Mouse (Mus musculus) liver, embryonic 13.5 days (tissue): ENCODE results near the gene Slc17a4. TPM values are rescaled to one million over a fixed set of nuclear protein-coding genes. Genes with fewer than 3 reads are reported as not detected.

ENCODE experiments used
- ATAC-seq: fragments of 200-750 bp; cut with Nextera tagmentation; 2 replicates; pipeline ENCODE4 v1.8.0; 2017; ENCODE audit warnings: low read depth, mild to moderate bottlenecking, moderate number of reproducible peaks, moderate library complexity
- DNase-seq: peaks from one replicate; pipeline ENCODE4 v3.0.0; 2022
- H3K27ac ChIP-seq: fragments of 300-500 bp; sonication (generic); 2 replicates; pipeline ENCODE4 v1.5.1; 2015; ENCODE audit warnings: moderate library complexity, mild to moderate bottlenecking, inconsistent platforms
- H3K27me3 ChIP-seq: fragments of 300-500 bp; sonication (generic); 2 replicates; pipeline ENCODE4 v1.6.1; 2015; ENCODE audit warnings: mild to moderate bottlenecking, inconsistent platforms
- H3K36me3 ChIP-seq: fragments of 300-500 bp; sonication (generic); 2 replicates; pipeline ENCODE4 v1.6.1; 2015; ENCODE audit warnings: mild to moderate bottlenecking, inconsistent platforms
- H3K4me1 ChIP-seq: fragments of 300-500 bp; sonication (generic); replicated peaks from 2 replicates; pipeline ENCODE4 v1.6.1; 2015; ENCODE audit warnings: inconsistent platforms
- H3K4me2 ChIP-seq: fragments of 300-500 bp; sonication (generic); 2 replicates; pipeline ENCODE4 v1.6.1; 2015; ENCODE audit warnings: inconsistent platforms, mild to moderate bottlenecking, moderate library complexity
- H3K4me3 ChIP-seq: fragments of 300-500 bp; sonication (generic); replicated peaks from 2 replicates; pipeline ENCODE4 v1.5.1; 2015; ENCODE audit warnings: mild to moderate bottlenecking, inconsistent platforms
- H3K9ac ChIP-seq: fragments of 300-500 bp; sonication (generic); 2 replicates; pipeline ENCODE4 v1.6.1; 2015; ENCODE audit warnings: mild to moderate bottlenecking, inconsistent platforms
- H3K9me3 ChIP-seq: fragments of 300-500 bp; sonication (generic); replicated peaks from 2 replicates; pipeline ENCODE4 v1.6.1; 2016; ENCODE audit warnings: inconsistent platforms
- WGBS: fragments of 180-500 bp; shearing (Covaris S2); methylation state at CpG from one replicate; pipeline ENCODE4 v1.1.7; 2015; ENCODE audit not compliant: insufficient replicate concordance; 5-methylcytosine and 5-hydroxymethylcytosine counted together
- polyA plus RNA-seq: library from polyadenylated mRNA; unstranded; fragments of >200 nt; fragmentation: Nextera tagmentation; extraction: Ambion mirVana; gene quantifications from 2 replicates; pipeline ENCODE4 v1.2.1, GENCODE M21; 2015

Slc17a4 gene
- polyA plus RNA-seq = 0.06 and 0.07 TPM in 2 replicates

DNA sequence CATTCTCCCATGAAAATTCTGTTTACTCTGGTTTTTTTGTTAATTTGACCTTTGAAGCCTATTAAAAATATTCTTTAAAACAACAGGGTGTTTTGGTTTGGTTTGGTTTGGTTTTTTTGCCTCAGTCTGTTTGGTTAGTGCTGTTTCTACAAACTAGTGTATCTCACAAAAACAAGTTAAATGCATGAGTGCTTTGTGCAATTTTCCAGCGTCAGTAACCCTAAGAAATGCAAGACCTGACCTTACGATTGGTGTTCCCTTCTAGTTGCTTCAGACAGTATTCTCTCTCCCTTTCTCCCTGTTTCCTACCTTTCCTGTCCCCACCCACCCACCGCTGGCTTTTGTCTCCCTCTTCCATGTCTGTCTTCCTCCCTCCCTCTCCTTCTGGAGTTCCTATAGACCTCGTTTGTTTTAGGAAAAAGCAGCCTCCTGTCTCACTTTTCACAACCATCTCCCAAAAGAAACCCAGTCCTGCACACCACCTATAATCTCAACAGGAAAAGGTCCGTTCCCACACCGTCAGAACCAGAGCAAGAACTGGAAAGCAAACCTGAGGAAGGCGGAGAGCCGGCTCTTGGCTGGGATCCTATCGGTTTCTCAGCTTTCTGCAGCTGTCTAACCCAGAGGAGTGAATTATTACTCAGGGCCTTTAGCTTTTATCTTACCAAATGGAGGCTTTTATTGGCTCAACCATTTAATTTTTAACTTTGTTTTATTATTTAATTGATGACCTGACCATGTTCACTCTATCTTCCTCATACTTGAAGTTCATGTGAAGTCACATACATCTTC is at the start of gene Slc17a4:
Gene Slc17a4, minus strand, starts transcription at position 634 of the 792 bp plus-strand sequence.
- H3K9me3 ChIP-seq = no peaks in the 10 kb centered on the region
- no peak within 1 kb of the TSS for H3K4me3 ChIP-seq
- no peak within 1 kb of the TSS; the same call in 1 of the 2 replicates for H3K9ac ChIP-seq
- H3K4me1 ChIP-seq = peaks cover 48% of the 10 kb centered on the region
- no peaks in the 10 kb centered on the region for H3K36me3 ChIP-seq
- WGBS = 35% methylated on average over 9 of the region's 9 CpGs
- no peak within 1 kb of the TSS for H3K4me2 ChIP-seq
- DNase-seq (no peak), ATAC-seq (no peak)
- no peaks in the 10 kb centered on the region for H3K27me3 ChIP-seq
- H3K27ac ChIP-seq = peak within 1 kb of the TSS; percentile 52

- Histone ChIP-seq H3K9me3 (no peaks in the 10 kb centered on the region), H3K27ac (no peak overlapping the region), H3K27me3 (no peaks in the 10 kb centered on the region), H3K4me2 (no peak overlapping the region), H3K36me3 (no peaks in the 10 kb centered on the region), H3K4me3 (no peak overlapping the region), H3K9ac (no peak overlapping the region), H3K4me1 (no peaks in the 10 kb centered on the region)
- DNase-seq (no peak), ATAC-seq (no peak)
- WGBS = 28% methylated on average over 2 of the region's 2 CpGs
Measured at GRCm38 (mm10) chr13:23959776-23960175, 45.0 kb upstream of the Slc17a4 start.

- WGBS = 40% methylated on average over 3 of the region's 3 CpGs
- H3K4me3 ChIP-seq = no peak overlapping the region
- H3K27ac ChIP-seq = no peak overlapping the region
- no peaks in the 10 kb centered on the region for H3K36me3 ChIP-seq
- DNase-seq = no peak
- no peaks in the 10 kb centered on the region for H3K4me1 ChIP-seq
- no peak overlapping the region for H3K9ac ChIP-seq
- H3K27me3 ChIP-seq = no peaks in the 10 kb centered on the region
- ATAC-seq = no peak
- no peak overlapping the region for H3K4me2 ChIP-seq
- H3K9me3 ChIP-seq = no peaks in the 10 kb centered on the region
Measured at GRCm38 (mm10) chr13:23950928-23951327, 36.1 kb upstream of the Slc17a4 start.

GRCm38 (mm10) chr13:23949484-23950246 is 34.9 kb upstream of the Slc17a4 start:
- no peak for DNase-seq
- Histone ChIP-seq H3K4me2 (no peak overlapping the region), H3K9ac (no peak overlapping the region), H3K4me3 (no peak overlapping the region), H3K9me3 (no peaks in the 10 kb centered on the region), H3K27ac (no peak overlapping the region), H3K27me3 (no peaks in the 10 kb centered on the region), H3K36me3 (no peaks in the 10 kb centered on the region), H3K4me1 (no peaks in the 10 kb centered on the region)
- ATAC-seq = no peak
- 62% methylated on average over 14 of the region's 14 CpGs for WGBS

- ATAC-seq = no peak
- H3K4me1 ChIP-seq = no peaks in the 10 kb centered on the region
- no peak overlapping the region for H3K9ac ChIP-seq
- H3K27me3 ChIP-seq = no peaks in the 10 kb centered on the region
- H3K36me3 ChIP-seq = no peaks in the 10 kb centered on the region
- H3K9me3 ChIP-seq = no peaks in the 10 kb centered on the region
- no peak for DNase-seq
- H3K4me2 ChIP-seq = no peak overlapping the region
- WGBS = 33% methylated on average over 2 of the region's 2 CpGs
- no peak overlapping the region for H3K4me3 ChIP-seq
- H3K27ac ChIP-seq = no peak overlapping the region
Measured at GRCm38 (mm10) chr13:23946254-23946653, 31.4 kb upstream of the Slc17a4 start.

GRCm38 (mm10) chr13:23942861-23943260 is 28.1 kb upstream of the Slc17a4 start:
- Histone ChIP-seq H3K9ac (no peak overlapping the region), H3K4me3 (no peak overlapping the region), H3K36me3 (no peaks in the 10 kb centered on the region), H3K4me2 (no peak overlapping the region), H3K27me3 (no peaks in the 10 kb centered on the region), H3K4me1 (no peaks in the 10 kb centered on the region), H3K9me3 (no peaks in the 10 kb centered on the region), H3K27ac (no peak overlapping the region)
- no peak for ATAC-seq
- DNase-seq = no peak
- 41% methylated on average over 2 of the region's 2 CpGs for WGBS

DNA sequence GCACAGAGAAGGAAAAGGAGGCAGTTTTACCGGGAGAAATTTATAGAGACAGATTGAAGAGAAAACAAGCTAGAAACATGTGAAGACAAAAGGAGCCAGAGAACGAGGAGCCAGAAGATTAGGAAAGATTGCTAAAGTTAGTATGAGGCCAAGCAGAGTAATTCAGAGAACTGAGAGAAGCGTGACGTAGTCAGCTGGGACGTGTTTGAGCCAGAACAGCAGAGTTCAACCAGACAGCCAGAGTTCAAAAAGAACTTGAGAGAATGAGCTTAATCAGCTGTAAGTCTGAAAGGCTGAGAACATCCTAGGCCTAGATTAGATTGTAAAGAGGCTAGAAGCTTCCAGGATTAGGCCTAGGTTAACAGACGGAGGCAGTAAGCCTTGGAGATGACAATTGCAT is 25.5 kb upstream of the Slc17a4 start:
- no peak for DNase-seq
- Histone ChIP-seq H3K27me3 (no peaks in the 10 kb centered on the region), H3K4me3 (no peak overlapping the region), H3K36me3 (no peaks in the 10 kb centered on the region), H3K4me1 (no peaks in the 10 kb centered on the region), H3K9me3 (no peaks in the 10 kb centered on the region), H3K4me2 (no peak overlapping the region), H3K27ac (no peak overlapping the region), H3K9ac (no peak overlapping the region)
- ATAC-seq = no peak
- 58% methylated on average over 6 of the region's 6 CpGs for WGBS

DNA sequence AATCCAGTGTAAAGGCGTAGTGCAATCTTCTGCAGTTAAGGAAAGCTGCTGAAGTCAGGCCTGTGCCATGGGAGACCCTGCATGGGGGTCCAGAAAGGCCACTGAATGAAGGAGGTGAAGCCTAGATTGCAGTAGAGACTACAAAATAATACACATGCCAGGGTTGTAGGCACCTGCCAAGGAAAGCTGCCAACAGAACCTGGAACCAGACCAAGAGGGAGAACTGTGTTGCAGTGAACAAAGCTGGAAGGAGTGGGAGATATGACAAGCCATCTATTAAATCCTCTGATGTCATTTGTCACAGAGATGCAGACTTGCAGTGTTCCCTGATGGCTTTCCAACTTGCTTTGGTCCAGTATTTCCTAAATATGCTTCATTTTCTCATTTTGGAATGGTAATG is 23.9 kb upstream of the Slc17a4 start:
- no peak overlapping the region for H3K9ac ChIP-seq
- H3K36me3 ChIP-seq = no peaks in the 10 kb centered on the region
- ATAC-seq (no peak), DNase-seq (no peak)
- no peaks in the 10 kb centered on the region for H3K27me3 ChIP-seq
- 65% methylated on average over 1 of the region's 1 CpGs for WGBS
- H3K9me3 ChIP-seq = no peaks in the 10 kb centered on the region
- H3K4me2 ChIP-seq = no peak overlapping the region
- no peak overlapping the region for H3K4me3 ChIP-seq
- H3K4me1 ChIP-seq = no peaks in the 10 kb centered on the region
- no peak overlapping the region for H3K27ac ChIP-seq

DNA sequence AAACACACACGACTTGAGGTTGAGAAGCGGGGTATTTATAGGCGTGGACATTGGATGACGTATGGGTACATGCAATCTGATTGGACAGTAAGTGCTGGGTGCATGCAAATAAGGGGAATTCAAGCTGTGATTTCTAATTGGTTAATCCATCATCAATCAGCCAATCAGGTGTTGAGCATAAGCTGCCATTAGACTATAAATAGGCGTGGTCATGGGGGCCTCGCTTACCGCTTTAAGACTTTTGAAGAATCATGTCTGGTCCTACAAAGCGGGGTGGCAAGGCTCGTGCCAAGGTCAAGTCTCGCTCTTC is 19.4 kb upstream of the Slc17a4 start, which contains the start of gene Hist1h2aa:
Gene Hist1h2aa, plus strand, starts transcription at position 252 of the 310 bp plus-strand sequence.
- no peaks in the 10 kb centered on the region for H3K4me1 ChIP-seq
- no peak within 1 kb of the TSS for H3K4me2 ChIP-seq
- no peak for ATAC-seq
- no peak within 1 kb of the TSS for H3K4me3 ChIP-seq
- no peaks in the 10 kb centered on the region for H3K27me3 ChIP-seq
- no peak for DNase-seq
- H3K27ac ChIP-seq = no peak within 1 kb of the TSS
- H3K9ac ChIP-seq = no peak within 1 kb of the TSS
- no peaks in the 10 kb centered on the region for H3K36me3 ChIP-seq
- no peaks in the 10 kb centered on the region for H3K9me3 ChIP-seq
- 85% methylated on average over 10 of the region's 10 CpGs for WGBS

DNA sequence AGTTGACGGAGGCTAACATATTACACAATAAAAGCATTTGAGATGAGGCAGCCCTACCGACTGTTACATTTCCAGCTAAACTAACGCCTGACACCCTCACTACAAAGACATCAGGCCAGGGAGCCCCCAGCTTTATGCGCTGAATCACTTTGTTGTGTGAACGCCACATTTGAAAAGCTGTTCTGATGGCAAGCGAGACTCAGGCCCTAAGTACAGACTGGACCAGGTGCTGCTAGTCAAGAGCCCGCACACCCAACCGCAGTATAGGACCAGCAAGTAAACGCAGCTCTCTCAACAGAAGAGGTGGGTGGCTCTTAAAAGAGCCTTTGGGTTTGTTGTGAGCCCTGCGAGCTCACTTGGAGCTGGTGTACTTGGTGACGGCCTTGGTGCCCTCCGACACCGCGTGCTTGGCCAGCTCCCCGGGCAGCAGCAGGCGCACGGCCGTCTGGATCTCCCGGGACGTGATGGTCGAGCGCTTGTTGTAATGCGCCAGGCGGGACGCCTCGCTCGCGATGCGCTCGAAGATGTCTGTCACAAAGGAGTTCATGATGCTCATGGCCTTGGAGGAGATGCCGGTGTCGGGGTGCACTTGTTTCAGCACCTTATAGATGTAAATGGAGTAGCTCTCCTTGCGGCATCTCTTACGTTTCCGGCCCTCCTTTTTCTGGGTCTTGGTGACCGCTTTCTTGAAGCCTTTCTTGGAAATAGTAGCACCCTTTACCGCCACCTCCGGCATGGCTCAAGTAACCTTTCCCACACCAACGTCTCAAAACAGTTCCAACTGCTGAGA is 18.8 kb upstream of the Slc17a4 start, which contains the start of gene Hist1h2ba:
Gene Hist1h2ba, minus strand, starts transcription at position 736 of the 790 bp plus-strand sequence.
- Histone ChIP-seq H3K9me3 (no peaks in the 10 kb centered on the region), H3K4me1 (no peaks in the 10 kb centered on the region), H3K9ac (no peak within 1 kb of the TSS), H3K4me2 (no peak within 1 kb of the TSS), H3K27me3 (no peaks in the 10 kb centered on the region), H3K36me3 (no peaks in the 10 kb centered on the region), H3K27ac (no peak within 1 kb of the TSS), H3K4me3 (no peak within 1 kb of the TSS)
- no peak for ATAC-seq
- DNase-seq = no peak
- 82% methylated on average over 39 of the region's 39 CpGs for WGBS

- ATAC-seq (no peak), DNase-seq (no peak)
- no peaks in the 10 kb centered on the region for H3K27me3 ChIP-seq
- H3K4me2 ChIP-seq = no peak overlapping the region
- H3K27ac ChIP-seq = no peak overlapping the region
- H3K9ac ChIP-seq = no peak overlapping the region
- H3K4me1 ChIP-seq = peaks cover 7% of the 10 kb centered on the region
- no peak overlapping the region for H3K4me3 ChIP-seq
- WGBS = 69% methylated on average over 11 of the region's 11 CpGs
- no peaks in the 10 kb centered on the region for H3K9me3 ChIP-seq
- no peaks in the 10 kb centered on the region for H3K36me3 ChIP-seq
Measured at GRCm38 (mm10) chr13:23930904-23931303, 16.1 kb upstream of the Slc17a4 start.
